Mouse (Mus musculus): ENCODE measurements at regions not wholly inside any gene's neighbourhood (a gene's known extent, or its start where the extent isn't known, plus 50 kb on each side); places are given as distances from the start of the nearest gene placed in this dataset.

DNA sequence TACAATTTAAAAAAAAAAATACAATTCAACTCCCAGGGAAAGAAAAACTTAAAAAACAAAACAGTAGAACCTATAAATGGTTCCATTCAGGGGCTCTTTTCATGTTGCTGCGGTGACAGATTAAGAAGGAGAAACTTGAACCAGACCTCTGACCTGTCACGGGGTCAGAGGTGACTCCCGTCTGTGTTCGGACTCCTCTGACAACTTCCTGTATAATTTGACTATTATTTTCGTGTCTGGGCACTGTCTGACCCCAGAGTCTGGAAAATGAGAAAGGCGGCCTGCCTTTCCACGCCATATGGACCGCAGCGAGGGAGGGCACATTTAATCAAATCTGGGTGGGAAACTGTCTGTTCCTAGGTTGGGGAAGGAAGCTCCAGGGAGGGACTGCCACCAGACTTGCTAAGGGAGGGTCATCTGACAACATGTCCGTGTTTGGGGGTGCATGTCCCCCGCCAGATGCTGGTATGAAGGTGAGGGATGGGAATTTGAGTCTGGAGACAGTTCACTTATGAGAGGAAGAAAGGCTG, 634.7 kb upstream of the 3110018I06Rik start:
- H3K4me3 ChIP-seq (ENCODE audit: low read length): no peak overlapping the region
- 34% methylated on average over 11 of the region's 11 CpGs for WGBS
- H3K27ac ChIP-seq (ENCODE audit: low read length): no peak overlapping the region
- H3K4me2 ChIP-seq (ENCODE audit: low read depth, low read length): no peak overlapping the region
- H3K27me3 ChIP-seq (ENCODE audit: control insufficient read depth, insufficient read depth, low read depth, low read length): no peaks in the 10 kb centered on the region
- no peaks in the 10 kb centered on the region for H3K36me3 ChIP-seq (ENCODE audit: control insufficient read depth, insufficient read depth, low read length)
- H3K9me3 ChIP-seq (ENCODE audit: control insufficient read depth, low read length): no peaks in the 10 kb centered on the region
- no peak overlapping the region for H3K9ac ChIP-seq (ENCODE audit: low read length)
- H3K4me1 ChIP-seq (replicated peaks; ENCODE audit: control insufficient read depth, insufficient read depth, low read length): no peaks in the 10 kb centered on the region
- no peak for ATAC-seq (ENCODE audit: low read depth)

DNA sequence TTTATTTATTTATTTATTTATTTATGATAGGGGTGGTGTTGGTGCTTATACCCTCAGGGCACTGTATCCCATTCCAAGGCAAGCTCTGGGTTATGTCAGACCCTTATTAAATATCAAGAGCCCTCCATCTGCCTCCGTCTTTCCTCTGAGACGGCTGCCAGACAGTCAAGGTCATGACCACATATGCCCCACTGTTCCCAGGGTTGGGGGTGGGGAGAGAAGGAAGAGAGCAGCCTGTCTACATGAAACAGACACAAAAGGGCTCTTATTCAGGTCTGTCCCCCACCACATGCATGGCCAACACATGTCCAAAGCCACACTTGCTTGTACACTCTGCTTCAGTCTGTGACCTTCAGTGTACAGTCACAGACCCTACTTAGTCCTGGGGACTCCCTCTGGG, 632.9 kb upstream of the 3110018I06Rik start:
- no peaks in the 10 kb centered on the region for H3K36me3 ChIP-seq (ENCODE audit: control insufficient read depth, insufficient read depth, low read length)
- WGBS: 56% methylated on average over 2 of the region's 2 CpGs
- no peaks in the 10 kb centered on the region for H3K4me1 ChIP-seq (replicated peaks; ENCODE audit: control insufficient read depth, insufficient read depth, low read length)
- no peaks in the 10 kb centered on the region for H3K27me3 ChIP-seq (ENCODE audit: control insufficient read depth, insufficient read depth, low read depth, low read length)
- no peak overlapping the region for H3K4me2 ChIP-seq (ENCODE audit: low read depth, low read length)
- H3K9me3 ChIP-seq (ENCODE audit: control insufficient read depth, low read length): no peaks in the 10 kb centered on the region
- H3K4me3 ChIP-seq (ENCODE audit: low read length): no peak overlapping the region
- no peak overlapping the region for H3K27ac ChIP-seq (ENCODE audit: low read length)
- no peak for ATAC-seq (ENCODE audit: low read depth)
- H3K9ac ChIP-seq (ENCODE audit: low read length): no peak overlapping the region

DNA sequence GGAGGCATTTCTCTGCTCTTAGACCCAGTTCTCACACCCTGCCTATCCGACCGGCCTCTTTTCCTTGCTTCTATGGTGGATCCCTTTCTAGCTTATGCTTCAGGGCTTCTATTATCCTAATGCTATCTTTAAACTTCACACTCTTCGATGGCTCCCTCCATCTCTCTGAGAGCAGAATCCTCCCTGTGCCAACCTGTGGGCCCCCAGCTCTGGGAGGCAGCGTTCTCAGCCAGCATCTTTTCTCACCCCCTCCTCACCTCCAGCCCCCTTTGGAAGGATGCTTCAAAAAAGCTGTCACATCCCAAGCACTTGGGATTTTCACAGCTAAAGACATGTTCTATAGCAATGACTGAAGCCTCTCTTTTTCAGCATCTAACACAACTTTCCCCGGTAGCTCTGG, 626.8 kb upstream of the 3110018I06Rik start:
- H3K4me2 ChIP-seq (ENCODE audit: low read depth, low read length): no peak overlapping the region
- ATAC-seq (ENCODE audit: low read depth): no peak
- H3K4me1 ChIP-seq (replicated peaks; ENCODE audit: control insufficient read depth, insufficient read depth, low read length): no peaks in the 10 kb centered on the region
- H3K36me3 ChIP-seq (ENCODE audit: control insufficient read depth, insufficient read depth, low read length): no peaks in the 10 kb centered on the region
- H3K9me3 ChIP-seq (ENCODE audit: control insufficient read depth, low read length): no peaks in the 10 kb centered on the region
- no peaks in the 10 kb centered on the region; the same call in 1 of the 2 replicates for H3K27me3 ChIP-seq (ENCODE audit: control insufficient read depth, insufficient read depth, low read depth, low read length)
- no peak overlapping the region for H3K9ac ChIP-seq (ENCODE audit: low read length)
- 87% methylated on average over 5 of the region's 5 CpGs for WGBS
- H3K27ac ChIP-seq (ENCODE audit: low read length): no peak overlapping the region
- H3K4me3 ChIP-seq (ENCODE audit: low read length): no peak overlapping the region

GRCm38 (mm10) chr12:106864076-106864475, 624.4 kb upstream of the 3110018I06Rik start:
- no peak overlapping the region for H3K27ac ChIP-seq (ENCODE audit: low read length)
- no peaks in the 10 kb centered on the region; the same call in 1 of the 2 replicates for H3K27me3 ChIP-seq (ENCODE audit: control insufficient read depth, insufficient read depth, low read depth, low read length)
- no peak overlapping the region for H3K4me3 ChIP-seq (ENCODE audit: low read length)
- H3K36me3 ChIP-seq (ENCODE audit: control insufficient read depth, insufficient read depth, low read length): no peaks in the 10 kb centered on the region
- 90% methylated on average over 8 of the region's 8 CpGs for WGBS
- no peak for ATAC-seq (ENCODE audit: low read depth)
- no peak overlapping the region for H3K4me2 ChIP-seq (ENCODE audit: low read depth, low read length)
- no peaks in the 10 kb centered on the region for H3K9me3 ChIP-seq (ENCODE audit: control insufficient read depth, low read length)
- no peaks in the 10 kb centered on the region for H3K4me1 ChIP-seq (replicated peaks; ENCODE audit: control insufficient read depth, insufficient read depth, low read length)
- no peak overlapping the region for H3K9ac ChIP-seq (ENCODE audit: low read length)

DNA sequence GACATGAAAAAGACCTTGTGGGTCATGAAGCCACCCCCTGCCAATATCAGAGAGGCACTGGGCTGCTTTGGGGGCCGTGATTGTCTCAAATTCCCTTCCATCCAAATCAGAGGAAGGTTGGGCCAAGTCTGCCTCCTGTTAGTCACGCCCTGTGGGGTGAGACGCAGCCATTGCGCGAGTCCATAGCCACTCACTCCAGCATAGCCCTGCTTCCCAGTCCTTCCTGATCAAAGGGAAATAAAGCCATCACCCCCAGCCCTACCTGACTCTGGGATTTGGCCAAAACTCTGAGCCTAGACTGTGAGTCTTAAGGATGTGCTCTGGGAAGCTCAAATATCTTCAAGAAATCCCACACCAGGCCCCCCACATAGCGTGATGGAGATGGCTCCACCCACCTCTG, 620.4 kb upstream of the 3110018I06Rik start:
- Histone ChIP-seq H3K27ac (ENCODE audit: low read length) (no peak overlapping the region), H3K4me3 (ENCODE audit: low read length) (no peak overlapping the region), H3K27me3 (ENCODE audit: control insufficient read depth, insufficient read depth, low read depth, low read length) (no peaks in the 10 kb centered on the region; the same call in 1 of the 2 replicates), H3K9ac (ENCODE audit: low read length) (no peak overlapping the region), H3K4me1 (replicated peaks; ENCODE audit: control insufficient read depth, insufficient read depth, low read length) (no peaks in the 10 kb centered on the region), H3K9me3 (ENCODE audit: control insufficient read depth, low read length) (no peaks in the 10 kb centered on the region), H3K36me3 (ENCODE audit: control insufficient read depth, insufficient read depth, low read length) (no peaks in the 10 kb centered on the region), H3K4me2 (ENCODE audit: low read depth, low read length) (no peak overlapping the region)
- WGBS: 66% methylated on average over 6 of the region's 6 CpGs
- no peak for ATAC-seq (ENCODE audit: low read depth)

GRCm38 (mm10) chr12:106871481-106871880, 617.0 kb upstream of the 3110018I06Rik start:
- no peaks in the 10 kb centered on the region for H3K4me1 ChIP-seq (replicated peaks; ENCODE audit: control insufficient read depth, insufficient read depth, low read length)
- ATAC-seq (ENCODE audit: low read depth): no peak; the same call in 1 of the 2 replicates
- 37% methylated on average over 11 of the region's 11 CpGs for WGBS
- no peaks in the 10 kb centered on the region for H3K36me3 ChIP-seq (ENCODE audit: control insufficient read depth, insufficient read depth, low read length)
- no peak overlapping the region for H3K9ac ChIP-seq (ENCODE audit: low read length)
- H3K27me3 ChIP-seq (ENCODE audit: control insufficient read depth, insufficient read depth, low read depth, low read length): no peaks in the 10 kb centered on the region
- no peak overlapping the region for H3K4me2 ChIP-seq (ENCODE audit: low read depth, low read length)
- no peak overlapping the region for H3K4me3 ChIP-seq (ENCODE audit: low read length)
- H3K9me3 ChIP-seq (ENCODE audit: control insufficient read depth, low read length): no peaks in the 10 kb centered on the region
- no peak overlapping the region for H3K27ac ChIP-seq (ENCODE audit: low read length)

DNA sequence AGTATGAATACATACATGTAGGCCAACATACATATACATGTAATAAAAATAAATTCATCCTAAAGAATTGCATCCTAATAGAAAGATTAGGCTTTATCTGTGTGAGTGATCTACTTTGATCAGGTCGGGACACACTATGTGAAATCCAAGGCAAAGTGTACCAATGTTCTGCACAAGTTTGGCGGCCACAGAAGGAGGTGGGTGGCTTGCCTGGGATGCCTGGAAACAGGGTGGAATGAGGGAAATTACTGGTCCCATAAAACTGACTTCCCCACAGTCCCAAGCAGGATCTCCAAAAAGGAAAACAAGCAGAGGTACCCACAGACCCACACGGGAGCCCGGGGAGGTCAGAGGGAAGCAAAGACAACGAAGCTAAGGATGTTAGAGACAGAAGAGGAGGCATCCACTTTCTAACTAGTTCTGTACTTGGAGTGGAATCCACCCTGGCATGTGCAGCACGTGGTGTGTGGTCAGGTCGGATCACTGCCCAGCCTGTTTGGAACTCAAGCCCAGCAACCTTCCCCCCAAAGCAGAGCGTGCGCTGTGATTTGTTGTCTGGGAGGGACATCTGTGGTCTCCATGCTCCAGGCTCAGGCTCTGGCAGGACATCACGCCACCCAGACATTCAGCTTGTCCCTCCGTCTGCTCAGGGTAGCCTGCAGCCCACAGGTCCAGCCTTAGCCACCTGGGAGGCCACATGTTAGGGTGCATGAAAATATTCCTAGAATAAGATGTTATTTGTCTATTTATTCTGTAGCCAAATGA, 615.3 kb upstream of the 3110018I06Rik start:
- no peak overlapping the region for H3K4me3 ChIP-seq (ENCODE audit: low read length)
- no peak overlapping the region for H3K4me2 ChIP-seq (ENCODE audit: low read depth, low read length)
- no peak overlapping the region for H3K27ac ChIP-seq (ENCODE audit: low read length)
- H3K27me3 ChIP-seq (ENCODE audit: control insufficient read depth, insufficient read depth, low read depth, low read length): no peaks in the 10 kb centered on the region
- no peak overlapping the region for H3K9ac ChIP-seq (ENCODE audit: low read length)
- whole genome bisulfite sequencing: 84% methylated on average over 11 of the region's 11 CpGs
- H3K4me1 ChIP-seq (replicated peaks; ENCODE audit: control insufficient read depth, insufficient read depth, low read length): no peaks in the 10 kb centered on the region
- ATAC-seq (ENCODE audit: low read depth): no peak
- H3K36me3 ChIP-seq (ENCODE audit: control insufficient read depth, insufficient read depth, low read length): no peaks in the 10 kb centered on the region
- H3K9me3 ChIP-seq (ENCODE audit: control insufficient read depth, low read length): no peaks in the 10 kb centered on the region

DNA sequence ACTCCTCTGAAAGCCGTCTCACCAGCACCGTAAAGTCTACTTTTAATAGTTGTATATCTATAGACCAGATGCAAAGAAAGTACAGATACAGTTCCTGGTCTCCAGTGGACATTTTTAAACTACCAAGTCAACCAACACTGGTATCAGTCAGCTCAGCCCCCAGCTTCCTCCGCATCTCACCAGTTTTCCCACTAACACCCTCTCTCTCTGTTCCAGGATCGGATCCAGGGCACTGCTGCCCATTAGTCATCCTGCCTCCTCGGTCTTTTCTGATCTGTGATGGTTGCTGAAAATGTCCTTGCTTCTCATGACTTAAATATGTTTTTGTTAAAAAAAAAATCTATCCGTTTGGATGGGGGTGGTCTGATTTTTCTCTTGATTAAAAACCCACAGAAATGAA, 598.1 kb upstream of the 3110018I06Rik start:
- Histone ChIP-seq H3K9ac (ENCODE audit: low read length) (no peak overlapping the region), H3K9me3 (ENCODE audit: control insufficient read depth, low read length) (no peaks in the 10 kb centered on the region), H3K4me1 (replicated peaks; ENCODE audit: control insufficient read depth, insufficient read depth, low read length) (no peaks in the 10 kb centered on the region), H3K27me3 (ENCODE audit: control insufficient read depth, insufficient read depth, low read depth, low read length) (no peaks in the 10 kb centered on the region), H3K4me3 (ENCODE audit: low read length) (no peak overlapping the region), H3K27ac (ENCODE audit: low read length) (no peak overlapping the region), H3K4me2 (ENCODE audit: low read depth, low read length) (no peak overlapping the region), H3K36me3 (ENCODE audit: control insufficient read depth, insufficient read depth, low read length) (no peaks in the 10 kb centered on the region)
- 60% methylated on average over 6 of the region's 6 CpGs for WGBS
- ATAC-seq (ENCODE audit: low read depth): no peak

- no peak for ATAC-seq (ENCODE audit: low read depth)
- Histone ChIP-seq H3K4me2 (ENCODE audit: low read depth, low read length) (no peak overlapping the region), H3K9ac (ENCODE audit: low read length) (no peak overlapping the region), H3K27me3 (ENCODE audit: control insufficient read depth, insufficient read depth, low read depth, low read length) (no peaks in the 10 kb centered on the region), H3K36me3 (ENCODE audit: control insufficient read depth, insufficient read depth, low read length) (no peaks in the 10 kb centered on the region), H3K9me3 (ENCODE audit: control insufficient read depth, low read length) (no peaks in the 10 kb centered on the region), H3K4me3 (ENCODE audit: low read length) (no peak overlapping the region), H3K27ac (ENCODE audit: low read length) (no peak overlapping the region), H3K4me1 (replicated peaks; ENCODE audit: control insufficient read depth, insufficient read depth, low read length) (no peaks in the 10 kb centered on the region)
- WGBS: 36% methylated on average over 1 of the region's 1 CpGs
Observed at GRCm38 (mm10) chr12:106894061-106894460, 594.4 kb upstream of the 3110018I06Rik start.

All from lung, embryonic 16.5 days (tissue).